Comparison of ENCODE assay signal across 13 mouse cellular contexts in the genomic region with DNA sequence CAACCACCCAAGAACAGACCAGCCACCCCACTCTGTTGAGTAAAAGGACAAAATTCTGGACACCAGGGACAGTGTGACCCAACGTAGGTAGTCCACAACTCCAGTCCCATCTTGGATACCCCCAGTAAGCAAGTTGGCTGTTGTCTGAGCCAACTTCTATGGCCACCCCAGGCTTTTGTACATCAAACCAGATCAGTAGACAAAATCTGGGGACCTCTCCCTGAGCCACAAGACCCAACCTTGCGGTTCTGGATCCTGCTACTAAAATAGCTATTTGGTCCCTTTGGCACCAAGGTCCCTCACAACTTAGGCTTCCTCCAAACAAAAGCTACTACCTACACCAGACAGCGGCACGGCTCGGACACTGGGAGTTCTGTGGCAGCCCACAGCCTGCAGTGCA. TPM values are rescaled to one million over a fixed set of nuclear protein-coding genes. Genes with fewer than 3 reads are reported as not detected.
DNase-seq lines count a peak whose midpoint lies in the region; ATAC-seq and TF ChIP-seq lines count a peak whose summit lies in the region.
"Had no signal": no experiment of that assay in that cellular context is flagged by ENCODE, and none has a peak within 500 bp of the region (broad histone marks: within the 10 kb centered on the region; RNA-seq: fewer than 3 reads in every experiment).

No protein-coding gene starts in this region.

- H3K79me2 ChIP-seq in MEL (ENCODE audit: control insufficient read depth, insufficient read depth, low read length, poor library complexity) = no peaks in the 10 kb centered on the region; the same call in 1 of the 2 replicates

- peaks cover 29% of the 10 kb centered on the region for H3K27me3 ChIP-seq in heart, embryonic 13.5 days (replicated peaks)
- H3K27me3 ChIP-seq in MEL (ENCODE audit: control insufficient read depth in 1 of 2, insufficient read depth in 2 of 2, low read length in 2 of 2) = no peaks in the 10 kb centered on the region
- H3K27me3 ChIP-seq in heart, postnatal 0 days (ENCODE audit: control insufficient read depth, insufficient read depth, low read length) = no peaks in the 10 kb centered on the region
- no peaks in the 10 kb centered on the region for H3K27me3 ChIP-seq in stomach, embryonic 15.5 days (replicated peaks)
- no peaks in the 10 kb centered on the region for H3K27me3 ChIP-seq in thymus, adult 2 months (ENCODE audit: control insufficient read depth, insufficient read depth, low read length)

- ATAC-seq in heart, embryonic 13.5 days (ENCODE audit: extremely low read depth, insufficient number of reproducible peaks, low FRiP score, low TSS enrichment) = no peak
- no peak for ATAC-seq in heart, postnatal 0 days (ENCODE audit: insufficient read depth, low read depth)
- no peak for ATAC-seq in stomach, embryonic 15.5 days (ENCODE audit: insufficient read depth, low FRiP score, low read depth)
- ATAC-seq: CD4-positive, CD25-positive, alpha-beta regulatory T cell, adult 4 months had no signal

- peaks cover 60% of the 10 kb centered on the region for H3K4me1 ChIP-seq in heart, embryonic 13.5 days
- H3K4me1 ChIP-seq in MEL (ENCODE audit: control insufficient read depth in 1 of 2, insufficient read depth in 2 of 2, low read length in 2 of 2) = peaks cover 27 to 64% of the 10 kb centered on the region in 2 experiments
- H3K4me1 ChIP-seq in heart, postnatal 0 days (ENCODE audit: control insufficient read depth, insufficient read depth) = peaks cover 34% of the 10 kb centered on the region
- H3K4me1 ChIP-seq in stomach, embryonic 15.5 days = peaks cover 66% of the 10 kb centered on the region
- 0 out of 2 replicates have a peak, but pooled peaks cover 2% of the 10 kb centered on the region for H3K4me1 ChIP-seq in thymus, adult 2 months (replicated peaks; ENCODE audit: control insufficient read depth, insufficient read depth, low read length)

- intact Hi-C loops in heart, postnatal 36 days (cut with DNase I) = no loop called here

- no peak for TF ChIP-seq RAD21 in MEL (IDR thresholded peaks at IDR 0.05; ENCODE audit: low read depth, low read length)

- TF ChIP-seq EP300 in MEL (IDR thresholded peaks at IDR 0.05; ENCODE audit: low read depth in 1 of 2, low read length in 2 of 2) = no peak
- TF ChIP-seq EP300 in heart, postnatal 0 days (IDR thresholded peaks at IDR 0.05; ENCODE audit: low read depth) = no peak

- DNase-seq in heart, postnatal 36 days = no peak
- peak; percentile 63 for DNase-seq in MEL (ENCODE audit: low read depth, low spot score)
- DNase-seq in heart, postnatal 0 days (ENCODE audit: low spot score) = no peak
- no peak for DNase-seq in layer of hippocampus, adult 9-11 months
- no peak for DNase-seq in thymus, adult 2 months
- DNase-seq: adrenal gland, postnatal 10 days; midbrain, embryonic 14.5 days; thymus, postnatal 25 days had no signal

- no peak for TF ChIP-seq CTCF in MEL (IDR thresholded peaks at IDR 0.05 in 2 of 3, conservative IDR thresholded peaks at IDR 0.05 in 1 of 3; ENCODE audit: control insufficient read depth in 1 of 3, insufficient read depth in 1 of 3, low read depth in 2 of 3, low read length in 3 of 3, poor library complexity in 1 of 3, severe bottlenecking in 1 of 3)
- TF ChIP-seq CTCF in heart, postnatal 0 days (IDR thresholded peaks at IDR 0.05; ENCODE audit: low read depth) = no peak
- TF ChIP-seq CTCF in thymus, adult 2 months (IDR thresholded peaks at IDR 0.05; ENCODE audit: borderline replicate concordance, control insufficient read depth, extremely low read depth, insufficient read depth, low read length, poor library complexity) = no peak

- peak overlapping the region; percentile 23; the same call in 1 of the 2 replicates for H3K4me3 ChIP-seq in heart, embryonic 13.5 days
- H3K4me3 ChIP-seq in MEL (ENCODE audit: control insufficient read depth in 1 of 2, insufficient read depth in 1 of 2, low read depth in 2 of 2, low read length in 2 of 2) = peak overlapping the region; percentile 44 to 46
- H3K4me3 ChIP-seq in heart, postnatal 0 days (ENCODE audit: low read depth, low read length) = peak overlapping the region; percentile 7; the same call in 1 of the 2 replicates
- H3K4me3 ChIP-seq in stomach, embryonic 15.5 days (replicated peaks) = no peak overlapping the region; the same call in 1 of the 2 replicates
- no peak overlapping the region for H3K4me3 ChIP-seq in thymus, adult 2 months (ENCODE audit: control insufficient read depth, insufficient read depth, low read length)

- H3K27ac ChIP-seq in heart, embryonic 13.5 days (replicated peaks) = peak overlapping the region; percentile 86
- peak overlapping the region; percentile 70 for H3K27ac ChIP-seq in MEL (ENCODE audit: control insufficient read depth, low read depth, low read length)
- peak overlapping the region; percentile 68; the same call in 1 of the 2 replicates for H3K27ac ChIP-seq in heart, postnatal 0 days (ENCODE audit: low read depth)
- H3K27ac ChIP-seq in stomach, embryonic 15.5 days = peak overlapping the region; percentile 77
- no peak overlapping the region for H3K27ac ChIP-seq in thymus, adult 2 months (ENCODE audit: control insufficient read depth, insufficient read depth, low read length)

- no peaks in the 10 kb centered on the region for H3K36me3 ChIP-seq in heart, embryonic 13.5 days
- H3K36me3 ChIP-seq in MEL (ENCODE audit: control insufficient read depth in 1 of 2, insufficient read depth in 2 of 2, low read length in 2 of 2) = peaks cover 0 to 37% of the 10 kb centered on the region in 2 experiments; a peak in 2 of 4 replicates
- no peaks in the 10 kb centered on the region for H3K36me3 ChIP-seq in heart, postnatal 0 days (replicated peaks; ENCODE audit: control insufficient read depth, insufficient read depth, low read length)
- H3K36me3 ChIP-seq in stomach, embryonic 15.5 days = no peaks in the 10 kb centered on the region
- H3K36me3 ChIP-seq in thymus, adult 2 months (ENCODE audit: control insufficient read depth, insufficient read depth, low read length) = no peaks in the 10 kb centered on the region

- no peak for TF ChIP-seq POLR2A in MEL (IDR thresholded peaks at IDR 0.05; ENCODE audit: control insufficient read depth in 1 of 2, insufficient read depth in 1 of 2, low read depth in 1 of 2, low read length in 2 of 2, poor library complexity in 1 of 2)
- TF ChIP-seq POLR2A in thymus, adult 2 months (IDR thresholded peaks at IDR 0.05; ENCODE audit: control insufficient read depth, extremely low read depth, insufficient read depth, low read length, poor library complexity) = no peak

- peak overlapping the region; percentile 52 for H3K4me2 ChIP-seq in heart, embryonic 13.5 days
- peak overlapping the region; percentile 49 for H3K4me2 ChIP-seq in heart, postnatal 0 days (ENCODE audit: low read depth, low read length)
- peak overlapping the region; percentile 38 for H3K4me2 ChIP-seq in stomach, embryonic 15.5 days

- 84% methylated on average over 5 of the region's 5 CpGs for WGBS in heart, embryonic 13.5 days
- WGBS in heart, postnatal 0 days = 93% methylated on average over 5 of the region's 5 CpGs
- 84% methylated on average over 5 of the region's 5 CpGs for WGBS in stomach, embryonic 15.5 days
- whole genome bisulfite sequencing in thymus, adult 2 months = 96% methylated on average over 5 of the region's 5 CpGs

- peak overlapping the region; percentile 60 for H3K9ac ChIP-seq in heart, embryonic 13.5 days
- peak overlapping the region; percentile 58 for H3K9ac ChIP-seq in MEL (ENCODE audit: control insufficient read depth, low read depth, low read length, poor library complexity, severe bottlenecking)
- H3K9ac ChIP-seq in heart, postnatal 0 days (replicated peaks; ENCODE audit: low read depth, low read length) = no peak overlapping the region; the same call in 1 of the 2 replicates
- no peak overlapping the region for H3K9ac ChIP-seq in stomach, embryonic 15.5 days

- no peaks in the 10 kb centered on the region for H3K9me3 ChIP-seq in heart, embryonic 13.5 days
- no peaks in the 10 kb centered on the region for H3K9me3 ChIP-seq in MEL (replicated peaks; ENCODE audit: insufficient read depth, low read length)
- H3K9me3 ChIP-seq in heart, postnatal 0 days (replicated peaks; ENCODE audit: control insufficient read depth, low read length) = no peaks in the 10 kb centered on the region
- H3K9me3 ChIP-seq in stomach, embryonic 15.5 days = no peaks in the 10 kb centered on the region

RNA-seq across cellular contexts. Expression of gene Ahnak2, which starts 7.5 kb away (rescaled TPM):
- 1.1 and 1.2 TPM in 2 replicates for polyA plus RNA-seq in heart, embryonic 13.5 days (2015; fragmentation: Nextera tagmentation; extraction: Ambion mirVana)
- 10 to 100 TPM; 14.1 to 20.2 TPM for total RNA-seq in heart, postnatal 36 days (2021)
- total RNA-seq in MEL (2012; rRNA removed) = 1.2 and 2.6 TPM in 2 replicates
- 10 to 100 TPM in 1 of 2 experiments, not detected in 1; 11.4 TPM for polyA plus RNA-seq in MEL (2012; ENCODE audit: insufficient read depth in 1 of 2, insufficient read length in 2 of 2, low read depth in 1 of 2, low replicate concordance in 2 of 2, missing spikeins in 1 of 2)
- 6.8 and 10.5 TPM in 2 replicates for total RNA-seq in heart, postnatal 0 days (2014; rRNA removed; ENCODE audit: low replicate concordance)
- polyA plus RNA-seq in heart, postnatal 0 days (2015; fragmentation: Nextera tagmentation; extraction: Ambion mirVana) = 2.3 and 2.4 TPM in 2 replicates
- polyA plus RNA-seq in stomach, embryonic 15.5 days (2015; fragmentation: Nextera tagmentation; extraction: Ambion mirVana) = 3.8 and 4.7 TPM in 2 replicates
- 3.3 and 4.0 TPM in 2 replicates for polyA plus RNA-seq in thymus, adult 2 months (2012; rRNA removed)
- total RNA-seq: common myeloid progenitor, adult 5-6 weeks; granulocyte monocyte progenitor cell, adult 5-6 weeks had no signal
- polyA plus RNA-seq: CD4-positive, CD25-positive, alpha-beta regulatory T cell, adult 4 months had no signal

RNA-seq across cellular contexts. Expression of gene Clba1, which starts 13.7 kb away (rescaled TPM):
- 7.6 and 8.0 TPM in 2 replicates for polyA plus RNA-seq in heart, embryonic 13.5 days (2015; fragmentation: Nextera tagmentation; extraction: Ambion mirVana)
- total RNA-seq in heart, postnatal 36 days (2021) = 1 to 10 TPM; 1.6 to 2.9 TPM
- 11.2 and 15.2 TPM in 2 replicates for total RNA-seq in MEL (2012; rRNA removed)
- polyA plus RNA-seq in MEL (2012; ENCODE audit: insufficient read depth in 1 of 2, insufficient read length in 2 of 2, low read depth in 1 of 2, low replicate concordance in 2 of 2, missing spikeins in 1 of 2) = 10 to 100 TPM in 1 of 2 experiments, not detected in 1; 21.4 TPM
- 7.1 and 9.4 TPM in 2 replicates for total RNA-seq in heart, postnatal 0 days (2014; rRNA removed; ENCODE audit: low replicate concordance)
- 6.7 and 8.2 TPM in 2 replicates for polyA plus RNA-seq in heart, postnatal 0 days (2015; fragmentation: Nextera tagmentation; extraction: Ambion mirVana)
- 6.1 and 7.0 TPM in 2 replicates for polyA plus RNA-seq in stomach, embryonic 15.5 days (2015; fragmentation: Nextera tagmentation; extraction: Ambion mirVana)
- 2.8 and 2.9 TPM in 2 replicates for polyA plus RNA-seq in thymus, adult 2 months (2012; rRNA removed)

RNA-seq across cellular contexts. Expression of gene Cdca4, which starts 34.2 kb away (rescaled TPM):
- polyA plus RNA-seq in heart, embryonic 13.5 days (2015; fragmentation: Nextera tagmentation; extraction: Ambion mirVana) = 49.1 and 49.3 TPM in 2 replicates
- total RNA-seq in heart, postnatal 36 days (2021) = 1 to 10 TPM; 6.1 to 6.6 TPM
- 245 and 279 TPM in 2 replicates for total RNA-seq in MEL (2012; rRNA removed)
- polyA plus RNA-seq in MEL (2012; ENCODE audit: insufficient read depth in 1 of 2, insufficient read length in 2 of 2, low read depth in 1 of 2, low replicate concordance in 2 of 2, missing spikeins in 1 of 2) = 100 to 1,000 TPM in 1 of 2 experiments, not detected in 1; 274 TPM
- 27.7 and 32.2 TPM in 2 replicates for total RNA-seq in heart, postnatal 0 days (2014; rRNA removed; ENCODE audit: low replicate concordance)
- polyA plus RNA-seq in heart, postnatal 0 days (2015; fragmentation: Nextera tagmentation; extraction: Ambion mirVana) = 18.6 and 19.1 TPM in 2 replicates
- polyA plus RNA-seq in stomach, embryonic 15.5 days (2015; fragmentation: Nextera tagmentation; extraction: Ambion mirVana) = 97.0 and 100 TPM in 2 replicates
- polyA plus RNA-seq in thymus, adult 2 months (2012; rRNA removed) = 124 and 126 TPM in 2 replicates

RNA-seq across cellular contexts. Expression of gene Pld4, which starts 34.5 kb away (rescaled TPM):
- 5.5 and 7.0 TPM in 2 replicates for polyA plus RNA-seq in heart, embryonic 13.5 days (2015; fragmentation: Nextera tagmentation; extraction: Ambion mirVana)
- total RNA-seq in heart, postnatal 36 days (2021) = 1 to 10 TPM; 6.1 to 8.9 TPM
- 9.7 and 9.8 TPM in 2 replicates for total RNA-seq in MEL (2012; rRNA removed)
- polyA plus RNA-seq in MEL (2012; ENCODE audit: insufficient read depth in 1 of 2, insufficient read length in 2 of 2, low read depth in 1 of 2, low replicate concordance in 2 of 2, missing spikeins in 1 of 2) = 10 to 100 TPM in 1 of 2 experiments, not detected in 1; 16.4 TPM
- 6.8 and 7.2 TPM in 2 replicates for total RNA-seq in heart, postnatal 0 days (2014; rRNA removed; ENCODE audit: low replicate concordance)
- 3.4 and 4.7 TPM in 2 replicates for polyA plus RNA-seq in heart, postnatal 0 days (2015; fragmentation: Nextera tagmentation; extraction: Ambion mirVana)
- polyA plus RNA-seq in stomach, embryonic 15.5 days (2015; fragmentation: Nextera tagmentation; extraction: Ambion mirVana) = 14.5 and 16.8 TPM in 2 replicates
- polyA plus RNA-seq in thymus, adult 2 months (2012; rRNA removed) = 82.3 and 99.8 TPM in 2 replicates

Comparison
In these comparisons a context has a peak if more than half of its experiments do, and no peak if none do; other contexts are left out.
1. H3K9ac ChIP-seq: peak in heart, embryonic 13.5 days (single experiment) and MEL (single experiment); none in heart, postnatal 0 days (single experiment) and stomach, embryonic 15.5 days (single experiment).
2. H3K4me3 ChIP-seq: peak in heart, embryonic 13.5 days (single experiment), MEL (2 of 2) and heart, postnatal 0 days (single experiment); none in stomach, embryonic 15.5 days (single experiment) and thymus, adult 2 months (single experiment).
3. Peak in every context shown above with its lines, with median percentiles within 50 percentile points of each other: H3K4me2 ChIP-seq.